Mouse (Mus musculus) embryonic facial prominence, embryonic 14.5 days (tissue): Measurements from ENCODE around the gene Mgst3. TPM values are rescaled to one million over a fixed set of nuclear protein-coding genes. Genes with fewer than 3 reads are reported as not detected.

ENCODE experiments used
- ATAC-seq: fragments of 200-750 bp; cut with Nextera tagmentation; 2 replicates; pipeline ENCODE4 v1.8.0; 2017; ENCODE audit warnings: low read depth, moderate number of reproducible peaks, moderate TSS enrichment
- DNase-seq: peaks from one replicate; pipeline ENCODE4 v3.0.0-alpha.2; 2015; ENCODE audit warnings: low spot score
- H3K27ac ChIP-seq: fragments of 300-500 bp; sonication (generic); replicated peaks from 2 replicates; pipeline ENCODE4 v1.5.1; 2014; ENCODE audit warnings: low read depth, mild to moderate bottlenecking, low read length, moderate library complexity
- H3K27me3 ChIP-seq: fragments of 300-500 bp; sonication (generic); replicated peaks from 2 replicates; pipeline ENCODE4 v1.6.1; 2014; ENCODE audit warnings: low read length; ENCODE audit not compliant: control insufficient read depth, insufficient read depth
- H3K36me3 ChIP-seq: fragments of 300-500 bp; sonication (generic); 2 replicates; pipeline ENCODE4 v1.6.1; 2014; ENCODE audit warnings: low read length, mixed read lengths; ENCODE audit not compliant: control insufficient read depth, insufficient read depth
- H3K4me1 ChIP-seq: fragments of 300-500 bp; sonication (generic); 2 replicates; pipeline ENCODE4 v1.6.1; 2014; ENCODE audit warnings: antibody characterized with exemption, low read length; ENCODE audit not compliant: control insufficient read depth, insufficient read depth
- H3K4me2 ChIP-seq: fragments of 300-500 bp; sonication (generic); 2 replicates; pipeline ENCODE4 v1.6.1; 2014; ENCODE audit warnings: low read depth, mild to moderate bottlenecking, low read length, moderate library complexity, mixed read lengths
- H3K4me3 ChIP-seq: fragments of 300-500 bp; sonication (generic); 2 replicates; pipeline ENCODE4 v1.5.1; 2014; ENCODE audit warnings: low read depth, mild to moderate bottlenecking, low read length
- H3K9ac ChIP-seq: fragments of 300-500 bp; sonication (generic); 2 replicates; pipeline ENCODE4 v1.6.1; 2014; ENCODE audit warnings: low read depth, mild to moderate bottlenecking, low read length, moderate library complexity, mixed read lengths
- H3K9me3 ChIP-seq: fragments of 300-500 bp; sonication (generic); 2 replicates; pipeline ENCODE4 v1.6.1; 2016; ENCODE audit warnings: low read length; ENCODE audit not compliant: control insufficient read depth
- WGBS: fragments of 180-500 bp; shearing (Covaris S2); extraction: QIAGEN DNeasy Blood & Tissue Kit; methylation state at CpG from one replicate; pipeline ENCODE4 v1.1.7; 2014; 5-methylcytosine and 5-hydroxymethylcytosine counted together
- microRNA-seq: library from miRNA; unstranded; fragments of <30 nt; microRNA quantifications from one replicate; pipeline ENCODE4, GENCODE M21; 2016; ENCODE audit warnings: borderline number of aligned reads
- polyA plus RNA-seq: library from polyadenylated mRNA; unstranded; fragments of >200 nt; fragmentation: Nextera tagmentation; extraction: Ambion mirVana; gene quantifications from 2 replicates; pipeline ENCODE4 v1.2.1, GENCODE M21; 2014

Gene Mgst3
- polyA plus RNA-seq, 1 experiment from 2014 or later, result 86.9 TPM

DNA sequence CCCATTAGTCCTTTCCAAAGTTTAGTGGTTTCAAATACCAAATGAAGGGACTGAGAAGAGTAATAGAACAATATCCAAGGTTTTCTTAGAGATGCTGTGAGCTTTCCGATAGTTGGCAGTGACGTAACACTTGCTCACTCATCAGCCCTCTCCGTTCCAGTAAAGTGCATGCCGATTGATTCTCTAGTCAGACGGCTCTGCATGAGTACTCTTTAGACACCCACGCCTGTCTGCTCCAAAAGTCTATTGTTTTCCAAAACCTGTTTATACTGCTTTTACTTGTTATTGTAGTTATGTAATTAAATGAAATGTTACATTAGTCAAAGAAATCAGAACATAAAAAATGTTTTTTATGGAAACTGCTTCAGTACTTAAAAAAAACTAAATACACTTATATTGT lies 64.9 kb downstream of the Mgst3 start:
- WGBS, result 86% methylated on average over 6 of the region's 6 CpGs

More for the DNA sequence above, 64.9 kb downstream of the Mgst3 start:
- no peaks in the 10 kb centered on the region for H3K9me3 ChIP-seq
- ATAC-seq (no peak), DNase-seq (no peak)
- no peak overlapping the region for H3K4me3 ChIP-seq
- peaks cover 75% of the 10 kb centered on the region for H3K36me3 ChIP-seq
- no peaks in the 10 kb centered on the region for H3K27me3 ChIP-seq
- H3K9ac ChIP-seq, result no peak overlapping the region
- H3K27ac ChIP-seq, result no peak overlapping the region
- no peaks in the 10 kb centered on the region for H3K4me1 ChIP-seq
- no peak overlapping the region for H3K4me2 ChIP-seq

Small RNAs within 50 kb of the gene (microRNA-seq; reads per million reads assigned to microRNA genes)
- not detected for gene Gm25911

Other genes starting within 250 kb of the Mgst3 start
- 54.8 and 56.2 TPM in 2 replicates for gene Uck2, start 108.5 kb downstream of the Mgst3 start, polyA plus RNA-seq
- 80.6 and 90.0 TPM in 2 replicates for gene Tmco1, start 85.5 kb downstream of the Mgst3 start, polyA plus RNA-seq
- 40.7 and 48.6 TPM in 2 replicates for gene Aldh9a1, start 43.9 kb downstream of the Mgst3 start, polyA plus RNA-seq
- gene Lrrc52, start 72.9 kb upstream of the Mgst3 start, polyA plus RNA-seq, result not detected in 2 replicates
- gene Rxrg, start 204.5 kb upstream of the Mgst3 start, polyA plus RNA-seq, result 20.9 and 25.2 TPM in 2 replicates